Mouse (Mus musculus) midbrain, postnatal 0 days (tissue): ENCODE measurements around the gene Vti1a. TPM values are rescaled to one million over a fixed set of nuclear protein-coding genes. Genes with fewer than 3 reads are reported as not detected.
A peak's percentile ranks its signal among the peaks of the same experiment; 100 is the strongest.

Source experiments
- ATAC-seq: fragments of 200-750 bp; cut with Nextera tagmentation; 2 replicates; pipeline ENCODE4 v1.8.0; 2017; ENCODE audit warnings: moderate number of reproducible peaks, mild to moderate bottlenecking, moderate TSS enrichment, moderate library complexity; ENCODE audit not compliant: low FRiP score
- DNase-seq: peaks from one replicate; pipeline ENCODE4 v3.0.0-alpha.2; 2015; ENCODE audit warnings: low spot score
- H3K27ac ChIP-seq: fragments of 300-500 bp; sonication (generic); 2 replicates; pipeline ENCODE4 v1.5.1; 2014; ENCODE audit warnings: low read depth, mild to moderate bottlenecking, low read length, mixed read lengths
- H3K27me3 ChIP-seq: fragments of 300-500 bp; sonication (generic); 2 replicates; pipeline ENCODE4 v1.6.1; 2014; ENCODE audit warnings: low read length, control low read depth, mixed read lengths; ENCODE audit not compliant: insufficient read depth
- H3K36me3 ChIP-seq: fragments of 300-500 bp; sonication (generic); 2 replicates; pipeline ENCODE4 v1.6.1; 2014; ENCODE audit warnings: low read length, control low read depth, mixed read lengths; ENCODE audit not compliant: insufficient read depth
- H3K4me1 ChIP-seq: fragments of 300-500 bp; sonication (generic); 2 replicates; pipeline ENCODE4 v1.6.1; 2014; ENCODE audit warnings: mild to moderate bottlenecking, control low read depth, antibody characterized with exemption, low read length, mixed read lengths; ENCODE audit not compliant: insufficient read depth
- H3K4me2 ChIP-seq: fragments of 300-500 bp; sonication (generic); 2 replicates; pipeline ENCODE4 v1.6.1; 2014; ENCODE audit warnings: low read depth, mild to moderate bottlenecking, low read length, mixed read lengths; ENCODE audit not compliant: poor library complexity, severe bottlenecking
- H3K4me3 ChIP-seq: fragments of 300-500 bp; sonication (generic); 2 replicates; pipeline ENCODE4 v1.5.1; 2014; ENCODE audit warnings: low read depth, mild to moderate bottlenecking, low read length, moderate library complexity
- H3K9ac ChIP-seq: fragments of 300-500 bp; sonication (generic); replicated peaks from 2 replicates; pipeline ENCODE4 v1.6.1; 2014; ENCODE audit warnings: mild to moderate bottlenecking, low read length, moderate library complexity, mixed read lengths; ENCODE audit not compliant: poor library complexity, severe bottlenecking
- H3K9me3 ChIP-seq: fragments of 300-500 bp; sonication (generic); 2 replicates; pipeline ENCODE4 v1.6.1; 2016; ENCODE audit warnings: low read length, control low read depth
- CTCF ChIP-seq: IDR thresholded peaks from 2 replicates; pipeline ENCODE4 v1.5.1; 2016; ENCODE audit warnings: antibody characterized with exemption, mild to moderate bottlenecking
- WGBS: fragments of 180-500 bp; shearing (Covaris S2); extraction: QIAGEN DNeasy Blood & Tissue Kit; methylation state at CpG from one replicate; pipeline ENCODE4 v1.1.7; 2014; 5-methylcytosine and 5-hydroxymethylcytosine counted together
- polyA plus RNA-seq: library from polyadenylated mRNA; unstranded; fragments of >200 nt; fragmentation: Nextera tagmentation; extraction: Ambion mirVana; gene quantifications from 2 replicates; pipeline ENCODE4 v1.2.1, GENCODE M21; 2015
- total RNA-seq: library from RNA; depleted of rRNA; stranded (reverse); fragments of >200 nt; gene quantifications from 2 replicates; pipeline ENCODE4 v1.2.3, GENCODE M21; 2014

Vti1a gene
- total and polyA plus RNA-seq, 2 experiments from 2014 or later: 34.2 to 43.2 TPM

GRCm38 (mm10) chr19:55615743-55616142 lies 299.6 kb downstream of the Vti1a start:
- no peak for DNase-seq
- ATAC-seq: no peak
- H3K4me1 ChIP-seq: no peaks in the 10 kb centered on the region
- TF ChIP-seq CTCF: no peak
- no peak overlapping the region for H3K4me3 ChIP-seq
- H3K36me3 ChIP-seq: no peaks in the 10 kb centered on the region
- no peak overlapping the region for H3K27ac ChIP-seq
- no peaks in the 10 kb centered on the region for H3K9me3 ChIP-seq
- H3K4me2 ChIP-seq: no peak overlapping the region
- H3K9ac ChIP-seq: no peak overlapping the region
- no peaks in the 10 kb centered on the region; the same call in 1 of the 2 replicates for H3K27me3 ChIP-seq
- WGBS: 75% methylated on average over 5 of the region's 5 CpGs

GRCm38 (mm10) chr19:55616276-55616675 lies 300.2 kb downstream of the Vti1a start:
- H3K9me3 ChIP-seq: no peaks in the 10 kb centered on the region
- WGBS: 90% methylated on average over 7 of the region's 7 CpGs
- no peak overlapping the region for H3K4me2 ChIP-seq
- no peak for TF ChIP-seq CTCF
- no peaks in the 10 kb centered on the region for H3K4me1 ChIP-seq
- H3K4me3 ChIP-seq: no peak overlapping the region
- H3K9ac ChIP-seq: no peak overlapping the region
- H3K36me3 ChIP-seq: no peaks in the 10 kb centered on the region
- DNase-seq: no peak
- H3K27me3 ChIP-seq: no peaks in the 10 kb centered on the region; the same call in 1 of the 2 replicates
- H3K27ac ChIP-seq: no peak overlapping the region
- no peak for ATAC-seq

GRCm38 (mm10) chr19:55616937-55617336 lies 300.8 kb downstream of the Vti1a start:
- no peaks in the 10 kb centered on the region; the same call in 1 of the 2 replicates for H3K27me3 ChIP-seq
- no peak overlapping the region for H3K27ac ChIP-seq
- ATAC-seq (no peak), DNase-seq (no peak)
- H3K9me3 ChIP-seq: no peaks in the 10 kb centered on the region
- H3K4me1 ChIP-seq: no peaks in the 10 kb centered on the region
- H3K4me3 ChIP-seq: no peak overlapping the region
- no peaks in the 10 kb centered on the region for H3K36me3 ChIP-seq
- no peak overlapping the region for H3K9ac ChIP-seq
- TF ChIP-seq CTCF: no peak
- 68% methylated on average over 8 of the region's 8 CpGs for WGBS
- H3K4me2 ChIP-seq: no peak overlapping the region

- DNase-seq (no peak), ATAC-seq (no peak)
- Histone ChIP-seq H3K27ac (no peak overlapping the region), H3K4me1 (no peaks in the 10 kb centered on the region), H3K36me3 (no peaks in the 10 kb centered on the region), H3K4me2 (no peak overlapping the region), H3K4me3 (no peak overlapping the region), H3K27me3 (no peaks in the 10 kb centered on the region; the same call in 1 of the 2 replicates), H3K9ac (no peak overlapping the region), H3K9me3 (no peaks in the 10 kb centered on the region)
- no peak for TF ChIP-seq CTCF
- WGBS: 95% methylated on average over 7 of the region's 7 CpGs
These were observed 302.5 kb downstream of the Vti1a start for GRCm38 (mm10) chr19:55618546-55618945.

GRCm38 (mm10) chr19:55620411-55621008 lies 304.4 kb downstream of the Vti1a start:
- no peak overlapping the region for H3K9ac ChIP-seq
- H3K36me3 ChIP-seq: no peaks in the 10 kb centered on the region
- WGBS: 32% methylated on average over 14 of the region's 14 CpGs

GRCm38 (mm10) chr19:55621011-55621625 lies 305.0 kb downstream of the Vti1a start:
- no peak overlapping the region for H3K4me2 ChIP-seq
- H3K36me3 ChIP-seq: no peaks in the 10 kb centered on the region
- ATAC-seq (no peak; the same call in 1 of the 2 replicates), DNase-seq (peak; percentile 53)
- H3K27me3 ChIP-seq: no peaks in the 10 kb centered on the region
- no peak overlapping the region for H3K27ac ChIP-seq
- no peaks in the 10 kb centered on the region for H3K4me1 ChIP-seq
- 66% methylated on average over 12 of the region's 12 CpGs for WGBS
- no peak overlapping the region for H3K9ac ChIP-seq
- H3K4me3 ChIP-seq: no peak overlapping the region
- no peaks in the 10 kb centered on the region for H3K9me3 ChIP-seq
- TF ChIP-seq CTCF: no peak

More at GRCm38 (mm10) chr19:55620411-55621008, 304.4 kb downstream of the Vti1a start:
- TF ChIP-seq CTCF: no peak
- no peak overlapping the region for H3K4me2 ChIP-seq
- no peak for ATAC-seq
- no peaks in the 10 kb centered on the region for H3K27me3 ChIP-seq
- no peak overlapping the region for H3K27ac ChIP-seq
- no peak for DNase-seq
- no peak overlapping the region for H3K4me3 ChIP-seq
- no peaks in the 10 kb centered on the region for H3K4me1 ChIP-seq
- no peaks in the 10 kb centered on the region for H3K9me3 ChIP-seq
